Mouse (Mus musculus) adrenal gland, adult 8-10 months (tissue): ENCODE data around the gene Alpl. TPM values are rescaled to one million over a fixed set of nuclear protein-coding genes. Genes with fewer than 3 reads are reported as not detected.

Source experiments
- DNase-seq: peaks from one replicate; pipeline ENCODE4 v3.0.0; 2022
- total RNA-seq, 4 experiments: library from RNA; stranded (reverse); gene quantifications; 2 replicates each; pipeline ENCODE4 v1.2.4; 2022

Alpl gene
- total RNA-seq, 4 experiments from 2014 or later: 5.0 to 180 (median 83.0) TPM

DNA sequence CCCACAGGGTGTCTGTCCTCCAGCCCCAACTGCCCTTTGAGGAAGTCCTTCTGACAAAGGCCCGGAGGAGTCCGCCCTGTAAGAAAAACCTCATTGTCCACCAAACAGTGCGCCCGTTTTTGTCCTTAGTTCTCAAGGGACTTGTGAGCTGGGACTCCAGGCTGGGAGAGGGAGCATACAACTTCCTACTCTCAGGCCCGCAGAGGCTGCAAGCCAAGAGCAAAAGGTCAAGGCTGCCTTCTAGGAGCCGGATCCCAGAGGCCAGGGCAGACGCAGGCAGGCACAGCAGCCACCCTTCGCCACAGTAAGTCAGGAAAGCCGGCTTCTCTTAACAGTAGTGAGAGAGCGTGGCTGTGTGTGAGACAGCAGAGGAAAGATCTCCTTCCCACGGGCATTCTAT is 4.1 kb upstream of the Alpl start:
- DNase-seq: peak; percentile 62

DNA sequence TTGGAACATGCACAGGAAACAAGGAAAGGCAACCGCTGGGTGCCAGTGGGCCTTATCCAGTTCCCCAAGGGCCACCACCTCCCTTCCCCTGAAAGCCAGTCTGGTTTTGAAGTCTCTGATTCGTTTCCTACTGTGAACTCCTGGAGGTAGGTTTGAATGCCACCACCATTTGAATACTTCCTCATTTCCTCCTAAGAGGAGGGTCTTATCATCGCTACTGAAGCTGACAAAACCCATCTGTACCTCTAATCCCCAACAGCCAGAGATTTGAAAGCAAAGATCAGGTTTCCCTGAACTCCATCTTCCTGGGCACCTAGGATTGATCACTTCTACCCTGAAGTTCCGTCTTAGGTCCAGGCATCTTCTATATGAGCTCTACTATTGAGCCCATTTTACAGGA is 854 bp upstream of the Alpl start:
- no peak for DNase-seq

DNA sequence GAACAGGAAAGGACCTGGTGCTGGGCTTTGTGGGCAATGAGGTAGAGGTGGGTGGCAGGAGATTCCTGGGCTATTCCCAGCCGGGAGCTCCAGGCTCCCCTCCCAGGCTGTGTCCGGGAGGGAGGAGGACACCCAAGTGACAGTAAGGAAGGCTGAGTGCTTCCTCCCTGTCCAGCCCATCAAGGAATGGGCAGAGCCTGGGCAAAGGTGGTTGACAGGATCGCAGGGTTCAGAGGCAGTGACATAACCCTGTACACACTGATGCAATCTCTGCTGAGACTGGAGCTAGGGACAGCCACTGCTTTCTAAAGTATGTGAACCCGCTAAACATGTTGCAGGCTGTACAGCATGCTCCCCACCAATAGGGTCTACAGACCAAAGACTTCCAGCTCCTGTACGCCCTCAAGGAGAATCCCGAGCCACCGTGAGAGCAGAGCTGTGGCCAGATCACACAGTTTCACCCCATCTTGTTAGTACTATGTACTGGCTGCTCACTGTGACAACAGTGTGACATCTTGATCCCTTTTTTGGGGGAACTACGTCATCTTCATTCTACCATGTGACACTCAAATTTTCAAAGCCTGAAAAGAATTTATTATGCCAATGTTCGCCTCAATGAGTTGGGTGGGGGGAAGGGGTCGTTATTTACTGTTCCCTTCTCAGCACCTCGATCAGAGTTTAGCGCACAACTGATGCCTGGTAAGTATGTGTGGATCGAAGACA is 1.8 kb downstream of the Alpl start:
- DNase-seq: no peak

DNA sequence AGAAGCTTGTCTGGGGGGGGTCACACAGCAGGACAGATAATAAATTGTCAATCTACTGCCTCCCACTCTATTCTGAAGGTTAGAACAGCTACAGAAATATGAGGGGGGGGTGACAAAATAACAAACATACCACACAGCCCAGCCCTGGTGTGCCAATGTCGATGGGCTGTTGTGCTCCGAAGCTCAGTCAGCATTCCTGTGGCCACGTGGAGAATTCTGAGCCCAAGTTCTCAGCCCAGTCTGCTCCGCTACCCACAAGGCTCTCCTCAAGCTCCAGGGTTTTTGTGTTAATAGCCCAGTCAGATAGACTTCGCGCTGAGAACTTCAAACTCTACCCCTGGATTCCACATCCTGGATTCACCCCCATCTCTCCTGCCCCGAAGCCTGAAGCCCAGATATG is 2.6 kb downstream of the Alpl start:
- no peak for DNase-seq

DNA sequence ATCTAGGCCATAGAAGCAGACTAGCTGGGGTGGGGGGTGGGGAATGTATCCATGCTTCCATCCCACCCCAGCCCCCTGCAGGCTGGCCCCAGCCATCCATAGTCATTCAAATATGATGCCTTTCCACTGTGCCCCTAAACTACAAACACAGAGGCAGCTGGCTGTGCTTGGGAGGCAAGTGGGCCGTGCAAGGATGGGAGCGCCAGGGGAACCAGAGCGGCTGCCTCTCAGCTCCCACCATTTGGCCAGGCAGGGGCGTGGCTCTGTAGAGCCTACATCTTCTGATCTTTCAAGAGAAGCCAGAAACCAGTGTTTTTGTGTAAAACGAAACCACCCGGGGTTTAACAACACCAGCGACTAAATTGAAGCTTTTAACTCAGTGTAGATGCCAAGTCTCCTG is 4.7 kb downstream of the Alpl start:
- no peak for DNase-seq

DNA sequence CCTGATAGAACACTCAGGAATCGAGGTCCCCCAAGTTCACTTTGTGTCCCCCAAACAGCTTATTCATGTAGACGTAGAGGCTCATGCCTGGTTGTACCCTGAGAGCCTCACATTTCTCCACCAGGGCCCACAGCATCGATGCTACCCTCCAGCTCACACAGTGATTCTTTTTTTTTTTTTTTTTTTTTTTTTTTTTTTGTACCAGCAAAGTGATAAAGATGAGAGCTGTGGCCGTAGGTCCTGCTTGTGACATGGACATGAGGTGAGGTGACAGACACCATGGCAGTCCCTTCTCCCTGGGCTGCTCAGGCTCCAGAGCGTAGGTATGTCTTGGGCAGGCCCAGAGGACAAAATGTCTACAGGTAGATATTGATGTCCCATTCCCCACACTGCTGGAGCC is 5.2 kb downstream of the Alpl start:
- DNase-seq: no peak

DNA sequence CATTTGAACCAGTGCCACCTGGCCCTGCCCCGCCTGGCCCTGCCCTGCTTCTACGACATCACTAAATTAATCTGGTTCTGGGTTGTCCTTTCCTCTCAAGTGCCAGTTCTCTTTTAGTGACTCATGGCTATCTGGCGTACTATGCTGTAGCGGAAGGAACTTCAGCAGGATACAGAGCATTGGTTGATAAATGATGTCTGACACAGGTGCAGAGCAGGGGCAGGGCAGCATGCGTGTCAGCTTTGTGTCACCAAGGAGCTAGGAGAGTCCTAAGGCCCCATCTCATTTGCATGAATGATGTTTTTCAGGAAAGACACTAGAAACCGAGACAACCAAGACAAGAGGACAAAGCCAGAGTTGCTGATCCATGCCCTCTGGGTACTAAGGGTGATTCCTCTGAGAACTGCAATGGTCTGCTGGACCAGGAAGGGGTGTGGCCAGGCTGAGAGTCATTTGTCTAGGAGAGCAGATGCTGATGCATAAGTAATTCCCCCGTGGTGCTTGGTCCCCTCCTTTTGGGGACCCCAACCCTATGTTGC is 7.6 kb downstream of the Alpl start:
- peak; percentile 43 for DNase-seq

DNA sequence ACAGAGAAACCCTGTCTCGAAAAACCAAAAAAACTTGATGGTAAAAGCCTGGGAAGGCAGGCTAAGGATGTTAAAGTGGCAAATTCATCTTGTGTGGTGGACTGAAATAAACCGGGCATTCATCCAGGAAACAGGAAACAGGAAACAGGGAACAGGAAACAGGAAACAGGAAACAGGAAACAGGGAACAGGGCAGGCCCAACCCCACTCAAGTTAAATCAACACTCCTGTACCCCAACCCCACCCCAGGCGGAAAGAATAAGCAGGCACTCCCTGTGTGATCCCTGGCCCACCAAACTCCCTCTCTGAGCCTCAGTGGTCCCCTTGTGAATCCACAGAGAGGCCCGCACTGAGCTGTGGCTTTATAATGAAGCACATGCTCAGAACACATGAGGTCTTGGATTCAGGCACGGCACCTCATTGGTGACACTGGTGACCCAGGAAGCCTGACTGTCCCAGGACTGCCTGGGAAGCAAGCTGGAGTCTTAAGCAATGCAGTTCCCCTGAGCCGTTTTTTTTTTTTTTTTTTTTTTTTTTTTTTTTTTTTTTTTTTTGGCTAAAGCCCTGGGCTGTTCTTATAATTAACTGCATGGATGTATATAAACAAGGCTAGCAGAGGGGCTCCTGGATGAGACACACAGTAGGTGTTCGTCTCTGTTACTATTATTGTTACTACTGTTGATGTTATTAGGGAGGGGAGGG is 8.4 kb downstream of the Alpl start:
- no peak for DNase-seq

DNA sequence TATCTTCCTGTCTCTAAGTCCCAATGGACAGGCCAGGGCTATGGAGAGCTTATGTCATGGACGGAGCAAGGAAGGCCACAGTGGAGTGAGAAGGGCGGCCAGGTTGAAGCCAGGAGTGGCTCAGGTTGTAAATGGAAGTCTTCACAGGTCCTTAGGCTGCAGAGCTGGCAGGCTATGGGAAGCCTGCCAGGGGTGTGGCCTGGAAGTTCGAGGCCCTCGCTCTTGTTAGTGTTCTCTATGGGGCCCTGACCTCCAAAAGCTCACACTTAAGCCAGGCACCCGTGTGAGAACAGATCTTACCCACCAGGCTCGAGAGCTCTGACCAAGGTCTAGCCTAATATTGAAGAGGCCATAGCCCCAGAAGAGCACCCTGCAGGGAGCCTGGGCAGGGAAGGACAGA is 9.7 kb downstream of the Alpl start:
- no peak for DNase-seq

DNA sequence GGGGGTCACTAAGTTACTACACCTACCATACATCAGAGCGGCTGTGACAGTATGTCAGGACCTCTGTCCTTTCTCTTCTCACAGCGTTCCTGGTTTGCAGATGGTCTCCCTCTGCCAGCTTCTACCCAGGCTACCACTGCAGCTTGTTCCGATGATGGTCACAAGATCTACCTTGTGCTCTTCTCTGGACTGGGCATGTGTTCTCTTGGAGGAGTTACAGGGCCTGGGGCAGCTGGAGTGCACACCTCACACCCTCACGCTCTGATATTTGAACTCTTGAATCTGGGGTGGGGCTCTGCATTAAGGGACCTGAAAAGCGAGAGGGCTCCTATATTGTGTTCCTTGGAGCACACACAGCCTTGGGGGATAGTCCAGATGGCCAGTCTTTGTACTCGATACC is 10.9 kb downstream of the Alpl start:
- DNase-seq: no peak

DNA sequence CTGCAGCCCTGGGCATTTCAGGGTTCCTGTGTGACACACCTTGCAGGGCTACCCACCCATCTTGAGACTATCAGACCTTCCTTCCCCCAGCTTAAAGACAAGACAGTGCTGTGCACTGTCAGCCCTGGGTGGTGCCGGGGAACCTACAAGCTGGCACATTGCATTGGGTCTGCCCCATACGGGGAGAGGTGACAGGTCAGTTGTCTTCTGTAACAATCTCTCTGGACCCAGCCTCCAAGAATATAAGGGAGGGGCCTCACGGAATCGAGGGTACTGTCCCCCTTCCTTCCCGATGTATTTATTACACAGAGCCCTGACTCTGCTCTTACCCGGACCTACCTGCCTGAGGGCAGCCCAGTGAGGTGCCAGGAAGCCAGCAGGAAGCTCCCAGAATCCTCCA is 11.4 kb downstream of the Alpl start:
- DNase-seq: no peak

DNA sequence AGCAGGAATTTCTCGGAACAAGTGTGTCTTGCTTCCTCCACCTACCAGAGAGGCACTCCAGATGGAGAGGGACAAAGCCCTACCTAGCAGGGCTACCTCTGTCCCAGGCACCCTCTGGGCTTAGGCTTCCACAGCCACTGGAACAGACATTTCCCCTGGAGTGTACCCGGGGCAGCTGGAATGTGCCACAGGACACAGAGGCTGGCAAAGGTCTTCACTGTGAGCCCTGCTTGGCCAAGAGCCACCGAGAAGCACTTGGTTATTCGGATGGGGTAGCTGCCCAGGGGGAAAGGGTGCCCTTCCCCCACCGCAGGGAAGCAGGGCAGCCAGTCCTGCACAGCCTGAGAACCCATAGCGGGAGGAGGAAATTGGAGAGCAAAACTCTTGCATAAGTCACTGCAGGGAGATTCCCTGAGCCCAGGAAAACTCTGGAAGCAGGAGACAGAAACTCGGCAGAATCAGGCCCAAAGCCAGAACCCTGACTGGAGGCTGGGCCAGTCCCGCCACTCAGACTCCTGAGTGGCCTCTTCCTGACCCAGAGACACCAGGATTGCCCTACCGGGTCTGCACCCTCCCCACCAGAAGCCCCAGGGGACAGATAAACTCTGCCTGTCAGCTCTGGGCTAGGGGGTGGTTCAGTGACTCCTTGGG is 12.5 kb downstream of the Alpl start:
- DNase-seq: peak; percentile 46

DNA sequence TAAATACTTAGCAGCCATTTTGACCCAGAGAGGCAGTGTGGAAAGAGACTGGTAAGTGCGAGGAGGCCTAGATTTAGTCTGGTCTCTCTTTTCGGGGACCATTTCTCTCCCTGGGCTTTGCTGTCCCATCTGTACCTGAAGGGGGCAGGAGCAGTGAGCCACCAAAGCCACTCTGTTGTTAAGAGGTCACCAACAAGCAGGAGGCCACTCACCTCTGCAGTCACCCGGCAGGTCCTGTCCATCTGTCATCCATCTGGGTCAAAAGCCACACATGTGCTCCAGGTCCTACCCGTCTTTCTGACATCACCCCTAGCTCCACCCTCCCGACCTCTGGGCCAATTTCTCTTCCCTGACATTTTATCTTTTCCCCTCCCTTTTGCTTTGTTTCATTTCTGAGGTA is 14.2 kb downstream of the Alpl start:
- no peak for DNase-seq

DNA sequence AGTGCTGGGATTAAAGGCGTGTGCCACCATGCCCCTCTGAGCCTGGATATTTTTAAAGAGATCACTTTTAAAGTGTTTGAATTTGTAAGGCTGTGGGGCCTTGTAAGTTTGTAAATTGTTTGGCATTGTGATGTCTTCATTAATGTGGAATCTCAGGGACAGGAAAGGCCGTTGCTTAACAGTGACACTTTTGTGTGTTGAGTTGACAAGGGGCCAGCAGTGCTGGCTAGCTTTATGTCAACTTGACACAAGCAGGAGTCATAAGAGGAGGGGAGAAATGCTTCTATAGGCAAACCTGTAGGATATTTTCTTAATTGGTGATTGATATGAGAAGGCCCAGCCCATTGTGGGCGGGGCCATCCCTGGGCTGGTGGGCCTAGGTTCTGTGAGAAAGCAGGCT is 15.2 kb downstream of the Alpl start:
- peak; percentile 30 for DNase-seq

DNA sequence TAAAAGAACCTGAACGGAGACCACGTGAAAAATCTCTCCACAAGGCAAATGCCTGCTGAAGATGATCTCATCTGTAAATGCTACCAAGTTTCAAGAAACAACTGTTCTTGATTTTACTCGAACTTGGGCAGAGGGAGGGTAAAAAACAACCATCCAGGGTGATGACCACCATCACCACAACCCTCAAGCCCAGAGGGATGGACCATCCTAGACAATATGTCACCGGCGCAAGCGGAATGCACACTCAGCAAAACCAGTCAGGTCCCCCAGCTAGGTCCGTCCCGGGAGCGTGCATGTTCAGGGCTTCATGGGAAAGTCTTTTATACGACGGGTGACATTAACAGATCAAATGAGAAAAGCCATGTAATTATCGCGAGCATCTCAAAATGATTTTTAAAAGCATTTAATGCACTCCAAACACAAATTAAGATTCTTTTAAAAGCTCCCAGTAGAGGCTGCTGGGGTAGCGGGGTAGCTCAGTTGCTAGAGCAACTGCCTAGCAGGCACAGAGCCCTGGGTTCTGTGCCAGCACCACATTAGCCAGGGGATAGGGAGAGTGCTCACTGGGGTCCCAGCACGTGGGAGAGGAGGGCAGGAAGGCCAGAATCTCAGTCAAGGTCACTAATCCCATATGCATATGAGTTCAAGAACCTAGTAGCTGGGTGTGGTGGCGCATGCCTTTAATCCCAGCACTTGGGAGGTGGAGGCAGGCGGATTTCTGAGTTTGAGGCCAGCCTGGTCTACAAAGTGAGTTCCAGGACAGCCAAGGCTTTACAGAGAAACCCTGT is 17.6 kb downstream of the Alpl start:
- no peak for DNase-seq

DNA sequence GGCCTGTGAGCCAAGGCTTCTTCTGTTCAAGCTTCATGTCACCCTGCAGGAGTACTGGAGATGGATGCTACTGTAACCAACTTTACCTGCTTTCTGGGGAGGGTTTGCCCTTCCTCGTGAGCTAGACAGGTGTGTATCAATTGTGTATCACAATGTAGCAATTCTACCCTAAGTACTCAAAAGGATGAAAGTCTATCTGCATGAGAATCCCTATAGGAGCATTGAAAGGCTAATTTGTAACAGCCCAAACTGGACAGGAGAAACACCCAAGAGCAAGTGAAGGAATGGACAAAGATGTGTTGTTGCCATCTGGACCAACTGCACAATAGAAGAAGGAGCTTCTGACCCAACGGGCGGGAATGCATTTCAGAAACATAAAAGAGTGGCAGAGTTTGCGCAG is 18.3 kb downstream of the Alpl start:
- no peak for DNase-seq

DNA sequence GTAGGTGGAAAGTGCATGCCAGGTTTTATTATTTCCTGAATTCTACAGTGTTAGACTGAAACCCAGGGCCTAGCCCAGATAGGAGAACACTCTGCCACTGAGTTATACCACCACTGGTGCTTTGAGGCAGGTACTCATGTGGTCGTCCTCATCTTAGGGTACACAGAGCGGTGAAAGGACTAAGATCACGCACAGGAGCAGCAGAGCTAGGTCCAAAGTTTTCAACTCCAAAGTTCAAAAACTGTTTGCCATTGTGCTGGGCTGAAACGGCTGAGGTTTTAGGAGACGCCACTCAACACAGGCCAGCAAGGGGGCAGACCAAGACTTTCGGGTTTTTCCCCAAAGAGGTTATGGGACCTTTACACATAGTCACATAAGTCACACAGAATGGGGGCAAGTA is 21.7 kb downstream of the Alpl start:
- no peak for DNase-seq

DNA sequence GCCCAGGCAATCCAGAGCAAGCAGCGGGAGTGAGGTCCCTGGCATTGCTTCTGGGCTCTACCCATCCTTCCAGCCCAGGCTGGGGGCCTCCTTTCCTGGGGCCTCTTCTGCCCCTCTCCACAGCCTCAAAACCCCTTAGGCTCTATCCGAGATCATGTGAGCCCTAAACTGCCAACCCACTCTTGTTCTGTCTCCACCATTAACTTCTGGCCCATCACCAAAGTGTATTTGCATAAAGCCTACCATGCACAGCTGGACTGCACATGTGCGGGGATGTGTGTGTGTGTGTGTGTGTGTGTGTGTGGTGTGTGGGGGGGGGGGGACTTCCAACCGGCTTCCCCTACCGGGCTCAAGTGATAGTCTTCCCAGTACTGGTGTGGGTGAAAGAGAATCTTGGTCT is 22.2 kb downstream of the Alpl start:
- no peak for DNase-seq

DNA sequence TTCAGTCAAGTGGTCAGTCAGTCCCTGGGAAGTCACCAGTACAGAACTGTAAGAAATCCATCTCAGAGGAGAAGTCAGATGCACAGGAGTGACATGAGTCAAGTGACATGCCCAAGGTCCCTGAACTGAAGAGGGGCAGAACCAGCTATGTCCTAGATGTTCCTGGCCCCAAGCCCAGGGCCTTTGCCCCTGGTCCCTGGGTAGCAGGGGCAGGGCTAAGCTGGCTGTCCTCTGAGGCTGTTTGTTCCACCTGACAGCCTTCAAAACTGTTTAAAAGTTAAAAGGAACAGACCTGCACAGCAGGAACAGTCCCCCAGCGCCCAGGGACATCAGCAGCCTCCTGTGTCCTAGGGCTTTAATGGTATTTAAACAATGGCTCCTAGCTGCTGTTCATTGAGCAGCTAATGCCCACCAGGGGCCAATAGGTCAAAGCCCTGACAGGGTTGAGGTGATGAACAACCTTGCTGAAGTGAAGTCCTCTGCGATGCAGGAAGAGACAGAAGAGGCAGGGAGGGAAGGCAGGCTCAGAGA is 22.8 kb downstream of the Alpl start:
- no peak for DNase-seq

DNA sequence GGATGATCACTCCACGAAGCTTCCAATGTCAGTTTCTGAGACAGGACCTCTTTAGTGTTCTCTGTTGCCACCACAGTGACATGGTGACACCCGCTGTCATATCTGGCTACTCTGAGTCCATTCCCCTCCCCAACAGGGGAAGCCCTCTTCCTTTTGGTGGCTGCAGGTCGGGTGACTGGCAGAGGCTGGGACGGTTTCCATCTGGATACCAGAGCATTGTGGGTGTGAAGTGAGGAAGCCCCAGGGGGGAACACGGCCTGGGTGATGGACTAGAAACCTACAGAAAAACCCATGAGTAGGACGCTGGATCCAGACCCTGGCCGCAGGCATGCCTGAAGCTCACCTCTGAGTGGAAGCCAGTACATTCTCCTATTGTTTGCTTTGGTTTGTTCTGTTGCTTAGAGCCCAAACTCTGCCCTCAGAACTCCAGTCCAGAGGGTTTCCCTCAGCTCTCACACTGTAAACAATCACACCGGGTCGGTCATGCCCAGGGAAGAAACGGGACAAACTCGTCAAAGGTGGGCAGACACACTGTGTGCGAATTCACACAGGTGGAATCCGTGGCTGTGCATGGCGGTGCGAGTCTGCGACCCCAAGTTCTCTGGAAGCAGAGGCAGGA is 23.6 kb downstream of the Alpl start:
- no peak for DNase-seq

DNA sequence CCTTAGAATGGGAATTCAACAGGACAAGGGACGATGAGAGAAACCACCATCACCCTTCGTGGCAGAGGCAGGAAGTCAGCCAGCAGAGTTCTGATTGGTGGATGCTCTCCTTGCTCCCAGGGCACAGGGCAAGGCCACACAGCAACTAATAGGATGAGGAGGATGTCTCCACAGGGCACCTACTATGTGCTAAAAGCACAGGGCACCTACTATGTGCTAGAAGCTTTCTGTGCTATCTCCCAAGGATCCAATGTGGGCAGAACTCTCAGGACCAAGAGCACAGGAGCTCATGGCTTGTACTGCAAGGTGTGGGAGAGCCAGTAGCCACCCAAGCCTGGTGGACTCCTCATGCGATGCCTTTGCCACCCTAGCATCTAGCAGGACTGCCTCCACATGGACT is 24.4 kb downstream of the Alpl start:
- DNase-seq: no peak
